Mouse (Mus musculus): ENCODE measurements at regions not wholly inside any gene's neighbourhood (a gene's known extent, or its start where the extent isn't known, plus 50 kb on each side); places are given as distances from the start of the nearest gene placed in this dataset.

DNA sequence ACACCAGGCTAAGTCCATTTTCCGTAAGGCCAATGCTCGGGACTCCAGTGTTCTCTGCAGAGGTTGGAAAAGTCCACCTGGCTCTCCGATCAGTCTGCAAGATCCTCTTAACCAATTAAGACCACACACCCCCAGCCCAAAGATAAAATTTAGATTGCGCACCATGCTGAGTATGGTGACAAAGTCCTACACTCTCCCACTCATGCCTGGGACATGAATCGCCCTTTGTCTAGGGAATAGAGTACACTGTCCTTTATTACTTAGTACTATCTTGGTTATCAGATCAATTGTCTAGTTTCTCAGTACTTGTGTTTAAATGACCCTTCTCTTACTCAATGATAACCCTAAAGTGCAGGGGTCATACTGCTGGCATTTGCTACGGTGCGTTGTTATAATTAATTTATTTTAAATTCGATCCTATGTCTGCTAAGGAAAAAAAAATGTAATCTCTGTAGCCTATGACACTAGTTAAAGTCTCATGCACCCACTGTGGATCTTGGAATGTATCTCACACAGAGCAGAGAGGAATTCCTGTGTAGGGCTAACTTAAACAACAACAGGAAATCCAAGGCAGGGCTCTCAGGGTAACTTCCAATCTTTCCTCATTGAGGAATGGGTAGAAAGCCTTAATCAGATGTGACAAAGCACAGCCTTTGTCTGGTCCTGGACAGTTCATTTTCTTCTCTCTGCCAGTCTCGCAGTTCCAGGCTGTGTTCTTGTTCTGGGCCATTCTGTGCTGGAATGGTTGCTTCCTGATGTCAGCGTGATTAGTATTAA lies 421.4 kb downstream of the Prss52 start:
- TF ChIP-seq CTCF (IDR thresholded peaks at IDR 0.05; ENCODE audit: low read depth) = no peak
- no peak for TF ChIP-seq EP300 (IDR thresholded peaks at IDR 0.05; ENCODE audit: low read depth)
